Mouse (Mus musculus): ENCODE results near the gene 4930590J08Rik.

GRCm38 (mm10) chr6:91858339-91858738 lies 44.3 kb upstream of the 4930590J08Rik start:
- no peak for TF ChIP-seq CTCF (IDR thresholded peaks at IDR 0.05; ENCODE audit: control insufficient read depth, insufficient read depth, insufficient read length)
- TF ChIP-seq USF1 (IDR thresholded peaks at IDR 0.05; ENCODE audit: low read depth) = no peak
- no peak for TF ChIP-seq CEBPB (IDR thresholded peaks at IDR 0.05; ENCODE audit: low read depth)
- TF ChIP-seq MAX (IDR thresholded peaks at IDR 0.05) = no peak
- TF ChIP-seq MYOD1 (IDR thresholded peaks at IDR 0.05; ENCODE audit: control insufficient read depth, insufficient read length, low read depth) = no peak

Data from C2C12 (cell line).